Mouse (Mus musculus): Measurements from ENCODE around the gene Ppox.
A peak's percentile ranks its signal among the peaks of the same experiment; 100 is the strongest.

The Ppox gene

DNA sequence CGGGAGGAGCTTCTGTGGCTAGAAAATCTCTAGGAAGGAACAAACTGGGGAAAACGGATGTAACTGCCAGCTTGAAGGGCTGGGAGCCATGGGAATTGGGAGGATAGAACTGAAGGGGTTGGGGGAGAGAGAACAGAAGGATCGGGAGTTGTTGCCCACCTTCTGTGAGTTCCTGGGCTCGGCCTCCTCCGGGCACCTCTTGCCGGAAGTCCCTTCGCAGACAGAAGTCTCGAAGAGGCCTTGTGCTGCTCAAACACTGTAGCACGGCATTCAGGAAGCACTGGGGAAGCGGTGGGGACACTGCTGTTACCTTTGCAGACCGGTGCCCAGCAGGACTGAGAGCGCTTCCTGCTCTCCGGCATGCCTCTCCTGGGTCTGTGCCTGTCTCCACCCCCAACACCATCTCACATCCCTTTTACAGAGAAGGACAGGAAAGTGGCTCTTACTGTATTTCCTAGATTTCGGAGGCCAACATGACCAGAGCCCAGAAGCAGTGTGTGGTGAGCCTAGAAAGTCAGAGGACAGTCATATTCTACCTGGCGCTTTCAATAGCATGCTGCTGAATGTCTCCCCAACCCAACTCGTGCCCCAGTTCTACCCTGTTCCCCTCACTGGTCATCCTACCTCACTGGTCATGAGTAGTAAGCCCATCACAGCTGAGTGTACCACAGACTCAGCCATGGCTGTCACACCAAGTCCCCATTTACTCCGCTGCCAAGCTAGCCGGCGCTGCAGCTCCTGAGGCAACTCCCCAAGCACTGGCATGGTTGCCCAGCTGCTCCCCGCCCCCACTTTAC is 4.3 kb upstream of the Ppox start:
- DNase-seq (ENCODE audit: low read depth), result no peak

DNA sequence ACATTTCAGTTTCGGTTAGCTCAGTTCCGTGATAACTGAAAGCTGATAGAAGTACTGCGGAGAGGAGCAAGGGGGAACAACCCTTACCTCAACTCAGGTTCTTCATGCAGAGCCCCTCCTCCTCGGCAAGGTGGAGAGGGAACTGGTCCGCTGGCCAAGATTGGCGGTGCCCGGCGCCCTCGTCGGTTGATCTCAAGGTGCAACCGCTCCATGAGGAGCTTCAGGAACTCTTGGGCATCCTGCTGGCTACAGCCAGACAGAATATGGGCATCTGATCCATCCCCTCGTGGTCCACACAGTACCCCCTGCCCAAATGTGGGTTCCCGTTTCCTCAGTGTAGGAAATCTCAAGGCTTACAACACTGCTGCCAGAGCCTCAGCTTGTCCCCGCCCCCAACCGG is 3.5 kb upstream of the Ppox start:
- DNase-seq (ENCODE audit: low read depth), result no peak

DNA sequence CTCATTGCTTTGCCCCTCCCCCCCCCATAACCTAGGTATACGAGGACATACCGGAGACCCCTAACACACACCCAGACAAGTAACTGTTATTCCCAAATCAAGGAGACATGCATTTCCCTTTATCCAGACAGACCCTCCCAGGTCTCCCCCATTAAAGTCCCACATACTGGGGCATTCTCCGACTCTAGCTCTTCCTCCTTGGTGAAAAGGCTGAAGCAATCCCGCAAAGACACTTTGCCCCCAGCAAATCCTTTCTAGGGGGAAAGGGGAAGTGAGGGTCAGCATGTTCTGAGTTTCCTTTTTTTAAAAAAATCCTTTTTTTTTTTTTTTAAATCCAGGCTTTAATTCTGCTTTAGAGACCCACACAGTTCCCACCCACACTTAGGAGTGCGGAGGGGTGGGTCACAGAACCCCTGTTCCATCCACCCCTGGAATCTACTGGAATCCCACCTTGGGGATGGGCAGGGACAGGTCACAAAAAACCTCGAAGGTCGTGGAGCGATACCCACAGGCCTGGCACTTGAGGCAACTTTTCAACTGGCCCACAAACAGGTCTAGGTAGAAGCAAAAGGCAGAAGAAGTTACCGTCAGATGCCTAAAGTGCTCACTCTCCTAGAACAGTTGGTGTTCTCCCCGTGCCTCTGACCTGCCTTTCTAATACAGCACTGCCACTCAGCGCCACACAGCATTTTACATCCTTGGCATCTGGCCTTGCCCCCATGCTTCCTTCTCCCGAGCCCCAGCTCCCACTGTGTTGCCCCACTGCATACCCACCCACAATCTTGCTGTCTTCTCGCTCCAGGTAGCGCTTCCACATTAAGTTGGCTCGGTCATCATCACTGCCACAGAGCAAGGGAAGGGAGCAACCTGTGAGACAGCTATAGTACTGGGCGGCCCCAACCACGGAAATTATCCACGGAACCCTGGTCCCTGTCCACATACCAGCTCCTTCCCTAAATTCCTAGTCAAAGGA is 2.5 kb upstream of the Ppox start:
- no peak for DNase-seq (ENCODE audit: low read depth)

DNA sequence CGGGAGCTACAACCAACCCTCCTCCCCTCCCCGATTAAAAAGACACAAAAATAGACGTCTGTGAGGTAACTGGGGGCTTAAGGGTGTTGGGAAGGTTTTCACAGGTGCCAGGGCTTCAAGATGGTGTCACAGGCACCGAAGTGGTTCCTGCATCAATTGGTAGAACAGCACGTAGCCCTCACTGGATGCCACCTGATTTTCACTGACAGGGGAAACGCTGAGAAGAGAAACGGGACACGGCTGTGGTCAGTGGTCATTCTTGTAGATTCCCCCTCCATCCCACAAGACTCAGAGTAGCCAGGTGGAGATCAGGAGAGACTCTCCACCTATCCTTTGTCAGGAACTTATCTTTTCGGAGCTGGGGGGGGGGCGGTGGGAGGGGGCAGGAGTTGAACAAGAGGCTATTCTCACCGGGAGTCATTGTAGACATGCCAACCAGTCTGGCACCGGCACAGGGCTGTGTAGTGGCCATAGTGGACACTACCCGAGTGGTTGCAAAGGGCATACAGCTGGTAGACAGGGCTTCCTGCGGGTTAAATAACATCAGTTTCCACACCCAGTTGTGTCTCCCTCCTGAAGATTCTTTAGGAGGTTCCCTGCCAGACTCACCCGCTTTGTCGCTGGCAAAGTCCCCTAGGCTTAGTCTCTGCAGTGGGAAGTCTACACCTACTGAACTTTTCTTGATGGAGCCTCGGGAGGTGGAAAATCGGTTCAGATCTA is 1.3 kb upstream of the Ppox start:
- no peak for DNase-seq (ENCODE audit: low read depth)

DNA sequence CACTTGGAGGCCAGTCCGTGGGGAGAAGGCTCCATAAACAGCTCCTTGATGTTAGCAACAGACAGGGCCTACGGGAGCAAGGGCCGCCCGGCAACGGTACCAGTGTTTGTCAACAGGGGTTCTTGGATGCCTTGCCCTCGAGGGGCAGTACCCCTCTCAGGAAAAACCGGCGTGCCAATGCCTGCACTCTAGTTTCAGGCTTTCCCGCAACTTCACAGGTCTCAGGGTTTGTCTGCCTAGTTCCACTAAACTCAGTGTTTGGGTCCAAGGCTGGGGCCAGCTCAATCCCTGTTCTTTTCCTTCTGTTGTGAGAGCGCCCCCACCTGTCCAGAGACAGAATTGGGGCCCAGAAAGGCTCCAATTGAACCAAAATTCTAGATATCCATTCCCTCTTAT is 540 bp upstream of the Ppox start:
- peak; percentile 86 for DNase-seq (ENCODE audit: low read depth)

DNA sequence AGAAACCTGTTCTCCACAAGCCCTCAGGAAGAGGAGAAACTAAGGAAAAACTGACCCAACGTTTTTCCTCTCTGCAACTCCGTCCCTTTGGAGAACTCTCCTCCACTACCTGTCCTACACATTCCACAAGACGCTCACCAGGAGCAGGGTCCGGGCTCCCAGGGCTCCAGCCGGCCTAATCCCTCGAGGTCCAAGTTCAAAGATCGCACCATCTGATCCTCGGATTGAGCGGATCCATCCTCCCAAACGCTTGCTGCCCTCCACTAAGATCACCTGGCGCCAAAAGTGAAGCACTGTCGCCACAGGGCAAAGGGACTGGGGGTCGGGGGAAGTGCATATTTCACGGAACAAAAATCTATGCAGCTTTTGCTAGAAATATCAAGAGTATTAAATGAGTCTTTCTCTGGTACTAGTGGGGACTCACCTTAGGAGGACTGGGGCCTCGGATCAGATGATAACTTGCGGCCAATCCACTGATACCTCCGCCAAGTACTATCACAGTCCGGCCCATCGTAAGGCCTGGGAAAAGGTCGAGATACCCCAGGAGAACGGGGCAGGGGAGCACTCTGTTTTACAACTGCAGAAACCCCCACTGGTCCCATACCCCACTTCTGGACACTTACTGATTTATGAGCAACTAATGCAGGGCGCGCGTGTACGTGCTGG is 603 bp downstream of the Ppox start:
- DNase-seq (ENCODE audit: low read depth), result no peak

DNA sequence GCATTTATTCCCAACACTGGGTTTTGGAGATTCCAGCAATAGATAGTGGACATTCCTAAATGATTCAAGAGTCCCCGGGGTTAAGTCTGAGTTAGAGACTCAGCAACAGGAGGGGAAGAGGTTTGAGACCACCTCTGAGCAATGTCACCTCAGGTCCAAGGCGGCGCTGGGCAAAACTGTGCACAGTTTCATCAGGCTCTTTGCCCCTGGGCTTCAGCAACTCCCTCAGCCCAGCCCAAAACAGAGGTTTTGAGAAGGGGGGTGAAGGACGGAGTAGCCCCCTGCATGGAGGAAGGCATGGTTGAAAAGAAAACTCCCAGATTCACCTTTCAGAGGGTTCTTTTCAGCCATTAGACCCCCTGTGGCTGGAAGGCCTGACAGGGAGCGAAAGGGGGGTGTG is 1.3 kb downstream of the Ppox start:
- no peak for DNase-seq (ENCODE audit: low read depth)

DNA sequence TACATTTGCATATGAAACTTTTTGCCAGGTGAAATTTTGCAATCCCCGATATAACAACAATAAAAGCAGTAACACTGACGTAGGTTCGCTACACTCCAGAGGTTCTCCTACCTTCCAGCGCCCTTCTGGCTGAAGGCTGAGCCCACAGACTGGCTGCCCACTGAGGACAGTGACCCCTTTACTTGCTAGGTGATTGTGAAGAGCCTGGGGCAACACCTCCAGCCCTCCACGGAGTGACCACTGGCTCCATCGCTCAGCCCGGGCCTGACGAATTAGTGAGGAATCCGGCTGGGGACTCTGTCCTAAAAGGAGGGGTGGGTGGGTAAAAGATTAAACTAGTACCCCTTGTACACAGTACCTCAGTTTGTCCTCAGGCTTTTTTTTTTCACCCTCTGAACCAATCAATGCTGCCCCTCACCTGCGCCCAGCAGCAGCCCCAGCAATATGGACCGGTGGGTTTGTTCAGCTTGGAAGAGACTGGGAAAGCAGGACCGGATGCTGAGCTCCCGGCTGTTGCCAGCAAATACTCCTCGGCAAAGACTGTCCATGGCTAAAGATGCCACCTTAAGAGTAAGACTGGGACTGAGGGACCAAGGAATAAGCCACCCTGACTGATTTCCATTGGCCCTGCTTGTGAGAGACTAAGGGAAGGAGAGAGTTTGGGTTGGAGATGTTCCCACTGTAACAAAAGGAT is 1.8 kb downstream of the Ppox start:
- no peak for DNase-seq (ENCODE audit: low read depth)

DNA sequence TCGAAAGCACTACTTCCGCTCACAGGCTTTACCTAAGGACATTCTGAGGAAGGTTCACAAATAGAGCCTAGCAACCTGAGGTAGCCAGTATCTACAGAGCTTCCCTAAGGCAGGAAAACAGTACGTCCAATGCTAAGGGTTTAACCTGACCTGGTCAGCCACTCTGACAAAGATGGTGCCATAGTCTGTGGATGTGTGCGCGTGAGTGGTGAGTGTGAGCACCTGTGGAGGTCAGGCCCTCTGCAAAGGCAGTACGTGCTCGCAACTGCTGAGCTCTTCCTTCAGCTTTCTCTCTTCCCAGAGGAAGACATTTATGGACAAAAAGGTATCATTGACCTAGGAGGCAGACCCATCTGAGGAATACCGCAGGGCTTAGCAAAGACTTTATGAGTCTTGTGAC is 2.5 kb downstream of the Ppox start:
- no peak for DNase-seq (ENCODE audit: low read depth)

DNA sequence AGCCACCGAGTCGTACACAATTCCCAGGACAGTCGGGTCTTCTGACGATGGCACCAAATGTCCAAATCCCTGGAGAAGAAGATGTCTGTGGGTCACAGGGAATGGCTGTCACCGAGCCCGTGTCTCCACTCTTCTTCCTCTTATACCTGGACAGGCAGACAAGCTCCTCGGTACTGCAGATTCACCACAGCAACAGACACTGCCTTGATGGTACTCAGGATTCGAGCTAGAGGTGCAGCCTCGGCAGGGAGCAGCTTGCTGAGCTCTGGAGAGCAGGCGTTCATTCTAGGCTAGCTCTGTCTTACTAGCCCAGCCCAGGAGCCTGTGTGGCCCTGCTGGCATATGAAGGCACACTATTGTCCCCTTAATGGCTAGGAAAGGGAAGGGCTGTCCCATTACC is 3.2 kb downstream of the Ppox start:
- DNase-seq (ENCODE audit: low read depth), result no peak

DNA sequence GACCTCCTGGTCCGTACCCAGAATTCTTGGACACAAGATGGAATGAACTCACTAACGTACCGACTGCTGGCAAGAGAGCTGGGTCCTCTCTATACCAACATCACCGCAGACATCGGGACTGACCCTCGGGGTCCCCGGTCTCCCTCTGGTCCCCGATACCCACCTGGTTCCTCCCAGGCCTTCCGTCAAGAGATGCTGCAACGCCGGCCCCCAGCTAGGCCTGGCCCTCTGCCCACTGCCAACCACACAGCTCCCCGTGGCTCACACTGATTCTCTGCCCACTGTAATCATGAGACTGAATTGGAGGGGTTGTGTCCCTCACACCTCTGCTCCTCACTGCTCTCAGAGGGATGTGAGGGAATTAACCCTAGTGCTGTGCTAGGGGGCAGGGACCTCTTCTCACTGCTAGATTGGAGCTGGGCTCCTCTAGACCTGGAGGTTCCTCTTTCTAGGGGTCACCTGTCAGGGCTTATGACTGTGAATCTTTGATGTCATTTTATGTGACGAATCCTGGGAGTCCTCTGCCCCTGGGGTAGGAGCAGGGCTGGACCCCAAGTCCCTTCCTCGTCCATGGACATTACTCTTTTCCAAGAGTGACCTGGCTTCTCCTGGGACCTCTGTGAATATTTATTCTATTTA is 4.8 kb downstream of the Ppox start:
- no peak for DNase-seq (ENCODE audit: low read depth)

DNA sequence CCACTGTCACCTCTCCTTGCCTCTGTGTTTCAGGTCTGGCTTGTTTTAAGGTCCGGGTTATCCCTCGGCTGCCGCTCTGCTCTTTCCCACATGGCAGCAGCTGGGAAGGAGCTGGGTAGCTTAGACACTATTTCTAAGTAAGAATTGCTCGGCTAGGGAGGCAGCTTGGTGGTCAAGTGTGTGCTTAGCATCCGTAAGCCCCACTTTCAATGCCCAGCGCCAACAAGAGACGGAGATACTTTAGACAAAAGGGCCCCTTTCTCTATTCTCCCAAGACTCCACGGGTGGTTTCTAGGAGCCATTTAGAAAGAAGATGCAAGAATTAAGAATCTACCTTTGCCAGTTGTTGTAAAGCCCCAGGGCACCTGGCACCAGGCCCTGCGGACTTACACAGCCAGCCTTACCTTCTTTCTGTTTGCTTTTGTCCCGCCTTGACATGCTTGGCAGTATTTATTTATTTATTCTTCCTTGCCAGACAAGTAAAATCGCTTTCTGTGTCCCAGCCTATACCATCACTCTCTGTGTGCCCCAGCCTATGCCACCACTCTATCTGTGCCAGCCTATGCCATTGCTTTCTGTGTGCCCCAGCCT is 5.7 kb downstream of the Ppox start:
- DNase-seq (ENCODE audit: low read depth), result no peak

DNA sequence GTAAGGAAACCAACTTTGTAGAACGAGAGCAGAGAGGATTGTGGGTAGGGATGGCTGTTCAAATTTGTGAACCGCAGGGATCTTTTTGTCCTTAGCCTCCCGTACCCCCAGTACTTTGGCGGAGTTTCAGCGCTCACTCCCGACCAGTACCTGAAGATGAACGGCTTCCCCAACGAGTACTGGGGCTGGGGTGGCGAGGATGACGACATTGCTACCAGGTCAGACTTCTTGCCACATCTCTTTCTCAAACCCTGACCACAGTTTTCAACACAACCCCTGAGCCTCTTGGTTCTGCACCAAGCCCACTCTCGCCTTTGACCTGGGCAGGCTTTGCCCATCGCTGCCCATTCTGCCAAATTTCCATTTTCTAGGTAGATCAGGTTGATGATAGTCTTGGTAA is 6.8 kb downstream of the Ppox start:
- no peak for DNase-seq (ENCODE audit: low read depth)

DNA sequence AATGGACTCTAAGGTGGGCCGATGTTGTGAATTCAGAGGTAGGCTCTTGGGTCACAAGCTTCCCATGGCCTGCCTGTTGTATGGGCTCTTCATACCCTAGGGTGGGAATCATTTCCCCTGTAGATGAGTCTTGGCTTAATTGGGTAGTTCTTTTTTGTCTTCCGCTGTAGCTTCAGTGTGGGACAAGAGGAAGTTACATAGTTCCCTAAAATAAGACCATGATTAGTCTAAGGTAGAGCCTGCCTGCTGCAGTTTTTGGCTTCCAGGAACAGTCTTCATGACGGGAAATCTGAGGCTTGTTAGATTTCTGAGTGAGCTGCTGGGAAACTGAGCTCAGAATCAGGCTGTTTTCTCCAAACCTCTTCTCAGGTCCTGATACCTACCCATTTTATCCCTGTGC is 8.9 kb downstream of the Ppox start:
- no peak for DNase-seq (ENCODE audit: low read depth)

DNA sequence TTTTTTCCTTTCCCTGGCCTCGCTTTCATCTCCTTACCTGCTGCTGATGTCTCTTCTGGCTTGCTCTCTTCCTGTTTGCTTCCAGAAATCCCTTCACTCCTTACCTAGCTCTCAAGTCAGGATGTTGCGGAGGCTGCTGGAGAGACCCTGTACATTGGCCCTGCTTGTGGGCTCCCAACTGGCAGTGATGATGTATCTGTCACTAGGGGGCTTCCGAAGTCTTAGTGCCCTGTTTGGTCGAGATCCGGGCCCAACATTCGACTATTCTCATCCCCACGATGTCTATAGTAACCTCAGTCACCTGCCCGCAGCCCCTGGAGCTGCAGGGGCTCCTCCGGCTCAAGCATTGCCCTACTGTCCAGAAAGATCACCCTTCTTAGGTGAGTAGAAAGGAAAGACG is 9.4 kb downstream of the Ppox start:
- no peak for DNase-seq (ENCODE audit: low read depth)

DNA sequence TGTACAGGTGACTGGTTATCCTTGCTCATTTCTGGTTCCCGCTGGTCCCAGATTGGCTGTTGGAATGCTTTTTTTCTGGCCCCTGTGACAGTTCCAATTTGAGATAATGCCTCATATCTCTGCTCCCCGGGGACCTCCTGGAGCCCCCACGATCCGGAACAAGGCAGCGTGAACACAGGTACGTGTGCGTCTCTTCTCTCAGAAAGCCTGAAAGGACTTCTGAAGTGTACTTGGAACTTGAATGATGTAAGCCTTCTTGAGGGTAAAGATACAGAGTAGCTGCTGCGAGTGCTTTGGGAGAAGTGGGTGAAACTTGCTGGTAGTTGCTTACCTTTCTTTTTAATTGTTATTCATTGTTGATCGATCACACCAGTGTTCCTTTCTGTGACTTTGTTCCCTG is 9.8 kb downstream of the Ppox start:
- no peak for DNase-seq (ENCODE audit: low read depth)

DNA sequence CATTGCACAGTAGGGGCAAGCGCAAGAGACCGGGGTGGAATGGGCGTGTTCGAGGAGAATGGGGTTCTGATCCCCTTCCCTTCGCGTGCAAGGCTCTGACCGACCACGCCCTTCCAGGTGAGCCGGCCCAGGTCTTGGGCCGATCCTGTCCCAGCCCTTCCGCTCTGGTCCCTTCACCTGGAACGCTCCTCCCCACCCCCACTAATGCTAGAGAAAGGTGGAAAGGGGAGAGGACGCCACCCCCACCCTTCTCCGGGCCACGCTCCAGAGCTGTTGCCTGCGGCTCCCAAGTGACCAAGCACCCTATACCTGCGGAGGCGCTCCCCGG is 10.4 kb downstream of the Ppox start:
- DNase-seq (ENCODE audit: low read depth), result no peak

DNA sequence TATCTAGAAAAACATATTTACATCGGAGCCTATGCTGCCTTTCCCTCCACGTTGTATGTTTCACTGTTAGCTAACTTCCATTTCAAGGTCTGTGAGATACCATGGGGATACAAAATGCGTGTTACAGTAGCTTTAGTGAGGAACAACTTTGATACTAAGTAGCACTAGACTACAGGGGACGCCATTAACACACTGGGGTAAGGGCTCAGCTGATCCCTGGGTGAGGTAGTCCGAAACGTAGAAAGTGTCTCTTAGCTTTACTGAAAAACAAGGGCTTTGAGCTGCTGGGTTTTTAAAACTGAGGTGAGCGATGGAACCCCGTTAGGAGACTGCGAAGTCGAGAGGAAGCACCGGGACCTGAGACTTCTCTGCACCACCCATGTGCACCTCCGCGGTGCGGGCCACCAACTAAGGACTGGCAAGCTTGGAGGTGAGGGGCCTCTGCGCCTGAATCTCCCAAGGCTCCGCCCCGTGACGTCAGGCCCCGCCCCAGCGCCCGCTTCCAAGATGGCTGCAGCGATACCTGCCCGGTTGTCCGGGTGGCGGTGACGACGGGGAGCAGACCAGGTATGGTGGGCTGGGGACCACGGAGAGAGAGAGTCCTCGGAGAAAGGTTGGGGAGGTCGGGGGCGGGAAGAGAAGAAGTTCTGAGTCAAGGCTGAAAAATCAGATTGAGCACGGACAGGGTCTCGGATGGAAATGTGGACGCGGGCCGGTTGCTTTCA is 11.0 kb downstream of the Ppox start, which contains the start of gene B4galt3:
B4galt3 (plus strand) TSS at position 481 of the 725 bp plus-strand sequence.
- peak; percentile 91 for DNase-seq (ENCODE audit: low read depth)

DNA sequence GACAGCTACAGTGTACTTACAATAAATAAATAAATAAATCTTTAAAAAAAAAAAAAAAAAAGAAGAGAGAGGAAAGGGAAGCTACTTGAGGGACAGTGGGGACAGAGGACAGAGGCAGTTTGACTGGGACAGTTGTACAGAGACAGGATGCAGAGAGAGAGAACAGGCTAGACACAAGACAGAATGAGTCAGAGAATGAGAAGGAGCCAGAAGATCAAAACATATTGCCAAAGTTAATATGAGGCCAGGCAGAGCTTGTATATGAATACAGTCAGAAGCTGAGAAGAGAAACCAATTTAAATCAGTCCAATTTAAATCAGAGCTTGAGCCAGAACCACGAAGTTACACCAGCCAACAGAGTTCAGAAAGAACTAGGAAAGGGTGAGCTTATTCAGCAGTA is 12.6 kb downstream of the Ppox start:
- peak; percentile 63 for DNase-seq (ENCODE audit: low read depth)

Measured in 416B (cell line).